Mouse (Mus musculus) brain, embryonic 14.5 days (tissue): ENCODE results near the gene Acp2.

ENCODE experiments used
- CTCF ChIP-seq: fragments of 200-500 bp; IDR thresholded peaks from 2 replicates; pipeline ENCODE4 v1.5.1; 2012; ENCODE audit warnings: inconsistent platforms, mild to moderate bottlenecking, moderate library complexity, borderline replicate concordance; ENCODE audit not compliant: insufficient read depth, insufficient read length; ENCODE audit errors: extremely low read depth
- POLR2A ChIP-seq: fragments of 200-500 bp; IDR thresholded peaks from 2 replicates; pipeline ENCODE4 v1.6.1; 2012; ENCODE audit warnings: mild to moderate bottlenecking, inconsistent platforms, borderline replicate concordance; ENCODE audit not compliant: poor library complexity, insufficient read depth, insufficient read length, severe bottlenecking; ENCODE audit errors: extremely low read depth

- TF ChIP-seq CTCF (no peak), POLR2A (no peak)
These were observed 42.0 kb downstream of the Acp2 start for GRCm38 (mm10) chr2:91244557-91245228.
